Mouse (Mus musculus): ENCODE results near the gene Rgs8.

- TF ChIP-seq CHD2 (IDR thresholded peaks at IDR 0.05; ENCODE audit: low read depth, low read length): no peak
- TF ChIP-seq ZNF384 (IDR thresholded peaks at IDR 0.05; ENCODE audit: low read depth, low read length): no peak
- TF ChIP-seq MAFK (IDR thresholded peaks at IDR 0.05; ENCODE audit: insufficient read depth, low read depth, low read length): no peak
- no peak for TF ChIP-seq ZC3H11A (IDR thresholded peaks at IDR 0.05; ENCODE audit: borderline replicate concordance, low read depth, low read length)
Measured at GRCm38 (mm10) chr1:153667244-153667727, 14.5 kb downstream of the Rgs8 start.
